In the genomic region with DNA sequence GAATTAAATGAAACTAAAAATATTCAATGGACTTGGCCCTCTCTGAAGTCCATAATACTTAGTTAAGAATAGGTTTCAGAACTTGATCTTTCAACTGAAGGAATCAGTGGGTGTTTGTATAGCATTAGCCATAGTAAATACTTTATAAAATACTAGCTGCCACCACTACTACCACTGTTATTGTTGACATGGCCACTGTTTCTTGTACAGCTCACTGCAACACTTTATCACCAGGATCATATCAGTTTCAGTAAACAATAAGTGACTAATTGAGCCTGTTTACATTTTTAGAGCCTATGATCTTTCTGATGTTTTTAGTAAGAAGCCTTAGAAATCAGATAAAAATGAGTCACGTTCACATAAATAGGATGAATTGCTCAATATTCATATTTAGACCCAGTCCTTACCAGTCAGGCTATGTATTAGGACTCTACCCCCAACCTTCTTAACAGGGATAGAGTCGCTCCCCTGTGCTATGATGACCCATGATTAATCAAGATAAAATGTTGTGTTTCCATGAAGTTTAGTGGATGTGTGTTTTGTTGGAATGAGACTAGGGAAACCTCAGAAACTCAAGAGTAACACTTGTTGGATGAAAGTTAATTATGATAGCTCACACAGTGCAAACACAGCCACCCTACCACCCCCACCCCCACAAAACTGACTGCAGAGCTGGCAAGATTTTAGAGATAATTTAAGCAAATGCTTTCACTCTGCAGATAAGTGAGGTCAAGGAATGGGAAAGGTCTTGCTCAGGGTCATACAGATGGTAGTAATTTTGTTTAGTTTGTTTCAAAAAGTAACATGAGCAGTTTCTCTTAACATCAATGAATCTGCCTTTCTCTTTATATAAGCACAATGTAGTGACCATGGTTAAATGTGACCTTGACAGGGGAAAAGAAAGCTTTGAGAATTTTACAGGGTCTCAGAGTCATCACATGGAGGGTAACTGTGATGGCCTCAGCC, we compare ENCODE assay signal across 12 mouse cellular contexts.
"Had no signal": no experiment of that assay in that cellular context is flagged by ENCODE, and none has a peak within 500 bp of the region (broad histone marks: within the 10 kb centered on the region; RNA-seq: fewer than 3 reads in every experiment).

No protein-coding gene starts in this region.

- H3K4me1 ChIP-seq: kidney, embryonic 15.5 days; limb, embryonic 15.5 days; midbrain, embryonic 10.5 days; neural tube, embryonic 12.5 days had no signal

- H3K27ac ChIP-seq: kidney, embryonic 15.5 days; limb, embryonic 15.5 days; liver, embryonic 14.5 days; midbrain, embryonic 10.5 days; neural tube, embryonic 12.5 days had no signal

- H3K27me3 ChIP-seq: kidney, embryonic 15.5 days; limb, embryonic 15.5 days; neural tube, embryonic 12.5 days had no signal

- H3K4me2 ChIP-seq: kidney, embryonic 15.5 days; limb, embryonic 15.5 days; neural tube, embryonic 12.5 days had no signal

- H3K4me3 ChIP-seq: kidney, embryonic 15.5 days; limb, embryonic 15.5 days; midbrain, embryonic 10.5 days; neural tube, embryonic 12.5 days had no signal

- H3K9ac ChIP-seq: kidney, embryonic 15.5 days; limb, embryonic 15.5 days; liver, embryonic 14.5 days; neural tube, embryonic 12.5 days had no signal

- DNase-seq: kidney, adult 2 months; kidney, postnatal 14 days; lung, adult 18-20 months; lung, postnatal 4 days; midbrain, embryonic 14.5 days; thymus, adult 18-20 months; thymus, postnatal 25 days had no signal

- H3K9me3 ChIP-seq: kidney, embryonic 15.5 days; limb, embryonic 15.5 days; midbrain, embryonic 10.5 days; neural tube, embryonic 12.5 days had no signal

- H3K36me3 ChIP-seq: kidney, embryonic 15.5 days; limb, embryonic 15.5 days; midbrain, embryonic 10.5 days; neural tube, embryonic 12.5 days had no signal
